Mouse (Mus musculus): ENCODE data around the gene Prn. TPM values are rescaled to one million over a fixed set of nuclear protein-coding genes. Genes with fewer than 3 reads are reported as not detected.

Gene Prn
- polyA plus RNA-seq, 1 experiment = not detected

GRCm38 (mm10) chr2:131948156-131948555 is 38.4 kb downstream of the Prn start:
- DNase-seq (ENCODE audit: extremely low spot score in 1 of 2, low spot score in 1 of 2) = no peak

GRCm38 (mm10) chr2:131948916-131949639 is 39.3 kb downstream of the Prn start:
- DNase-seq (ENCODE audit: extremely low spot score in 1 of 2, low spot score in 1 of 2) = no peak

GRCm38 (mm10) chr2:131949767-131950597 is 40.2 kb downstream of the Prn start:
- peak in 1 of 2 experiments; percentile 83 for DNase-seq (ENCODE audit: extremely low spot score in 1 of 2, low spot score in 1 of 2)

- DNase-seq (ENCODE audit: extremely low spot score in 1 of 2, low spot score in 1 of 2) = no peak
Observed at GRCm38 (mm10) chr2:131950598-131951095, 40.9 kb downstream of the Prn start, which contains the start of gene Prnd. Gene Prnd, plus strand, starts transcription at chr2:131950861.

- no peak for DNase-seq (ENCODE audit: extremely low spot score in 1 of 2, low spot score in 1 of 2)
Observed at GRCm38 (mm10) chr2:131952456-131952855, 42.7 kb downstream of the Prn start.

- no peak for DNase-seq (ENCODE audit: extremely low spot score in 1 of 2, low spot score in 1 of 2)
Observed at GRCm38 (mm10) chr2:131952961-131953538, 43.3 kb downstream of the Prn start.

GRCm38 (mm10) chr2:131953711-131954110 is 44.0 kb downstream of the Prn start:
- no peak for DNase-seq (ENCODE audit: extremely low spot score in 1 of 2, low spot score in 1 of 2)

GRCm38 (mm10) chr2:131954835-131955234 is 45.1 kb downstream of the Prn start:
- no peak for DNase-seq (ENCODE audit: extremely low spot score in 1 of 2, low spot score in 1 of 2)

GRCm38 (mm10) chr2:131955264-131955663 is 45.5 kb downstream of the Prn start:
- no peak for DNase-seq (ENCODE audit: extremely low spot score in 1 of 2, low spot score in 1 of 2)

- DNase-seq (ENCODE audit: extremely low spot score in 1 of 2, low spot score in 1 of 2) = no peak
Observed at GRCm38 (mm10) chr2:131956336-131957256, 46.8 kb downstream of the Prn start.

GRCm38 (mm10) chr2:131957731-131958222 is 48.0 kb downstream of the Prn start:
- no peak for DNase-seq (ENCODE audit: extremely low spot score in 1 of 2, low spot score in 1 of 2)

GRCm38 (mm10) chr2:131961671-131962070 is 51.9 kb downstream of the Prn start:
- DNase-seq (ENCODE audit: extremely low spot score in 1 of 2, low spot score in 1 of 2) = no peak

- DNase-seq (ENCODE audit: extremely low spot score in 1 of 2, low spot score in 1 of 2) = no peak
Observed at GRCm38 (mm10) chr2:131970597-131970996, 60.8 kb downstream of the Prn start.

GRCm38 (mm10) chr2:131971098-131971497 is 61.3 kb downstream of the Prn start:
- no peak for DNase-seq (ENCODE audit: extremely low spot score in 1 of 2, low spot score in 1 of 2)

GRCm38 (mm10) chr2:131976663-131977062 is 66.9 kb downstream of the Prn start:
- DNase-seq (ENCODE audit: extremely low spot score in 1 of 2, low spot score in 1 of 2) = no peak

- no peak for DNase-seq (ENCODE audit: extremely low spot score in 1 of 2, low spot score in 1 of 2)
Observed at GRCm38 (mm10) chr2:131980866-131981265, 71.1 kb downstream of the Prn start.

GRCm38 (mm10) chr2:131982546-131983196 is 72.9 kb downstream of the Prn start:
- peak in 1 of 2 experiments; percentile 80 for DNase-seq (ENCODE audit: extremely low spot score in 1 of 2, low spot score in 1 of 2)

- DNase-seq (ENCODE audit: extremely low spot score in 1 of 2, low spot score in 1 of 2) = no peak
Observed at GRCm38 (mm10) chr2:131987950-131988349, 78.2 kb downstream of the Prn start.

GRCm38 (mm10) chr2:131988550-131988949 is 78.8 kb downstream of the Prn start:
- DNase-seq (ENCODE audit: extremely low spot score in 1 of 2, low spot score in 1 of 2) = no peak
